Mouse (Mus musculus): ENCODE data around the gene Numa1. TPM values are rescaled to one million over a fixed set of nuclear protein-coding genes. Genes with fewer than 3 reads are reported as not detected.

The Numa1 gene
- polyA plus RNA-seq (2015; fragmentation: Nextera tagmentation; extraction: Ambion mirVana): 41.0 and 46.5 TPM in 2 replicates

DNA sequence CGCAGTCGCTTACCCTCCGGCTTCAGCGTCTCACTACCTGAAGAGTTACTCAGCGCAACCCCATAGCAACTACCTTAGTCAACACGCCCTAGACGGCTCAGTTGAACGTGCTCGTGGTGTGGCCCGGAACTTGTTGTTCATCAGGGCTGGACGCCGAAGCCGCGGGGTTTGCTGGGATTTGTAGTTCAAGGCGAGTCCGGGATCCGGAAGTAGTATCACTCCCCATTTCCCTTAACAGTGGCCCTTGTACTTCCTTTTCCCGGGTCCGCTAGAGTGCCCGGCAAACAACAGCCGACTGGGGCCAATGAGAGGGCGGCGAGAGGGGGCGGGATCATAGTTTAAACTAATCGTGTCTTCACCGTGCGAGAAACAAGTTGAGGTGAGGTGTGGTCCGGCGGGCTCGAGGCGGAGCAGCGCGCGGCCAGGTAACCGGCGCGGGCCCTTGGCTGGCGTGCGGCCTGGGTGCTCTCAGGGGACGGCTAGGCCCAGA, at the start of gene Numa1, which contains the start of gene Lrrc51:
Gene Numa1, plus strand, starts transcription at position 361 of the 490 bp plus-strand sequence.
Gene Lrrc51, minus strand, starts transcription at position 145 of the 490 bp plus-strand sequence.
- no peaks in the 10 kb centered on the region for H3K27me3 ChIP-seq (ENCODE audit: control insufficient read depth, insufficient read depth, low read length)
- peak within 1 kb of the TSS; percentile 70 for H3K27ac ChIP-seq (ENCODE audit: low read length)
- H3K4me3 ChIP-seq (ENCODE audit: low read length): peak within 1 kb of the TSS; percentile 82
- peaks cover 21% of the 10 kb centered on the region for H3K4me1 ChIP-seq (ENCODE audit: control insufficient read depth, insufficient read depth, low read length)
- peak within 1 kb of the TSS; percentile 86 for H3K9ac ChIP-seq (ENCODE audit: low read length)
- H3K9me3 ChIP-seq (replicated peaks; ENCODE audit: control insufficient read depth, low read length): no peaks in the 10 kb centered on the region
- under 1% methylated on average over 40 of the region's 40 CpGs for WGBS
- H3K36me3 ChIP-seq (ENCODE audit: control insufficient read depth, insufficient read depth): no peaks in the 10 kb centered on the region
- ATAC-seq (replicated peaks; ENCODE audit: extremely low read depth, insufficient read depth, low FRiP score): peak; percentile 97
- peak within 1 kb of the TSS; percentile 79 for H3K4me2 ChIP-seq (ENCODE audit: low read depth, low read length)

GRCm38 (mm10) chr7:101884160-101884559, 49.8 kb upstream of the Numa1 start:
- Histone ChIP-seq H3K4me1 (ENCODE audit: control insufficient read depth, insufficient read depth, low read length) (no peaks in the 10 kb centered on the region), H3K27me3 (ENCODE audit: control insufficient read depth, insufficient read depth, low read length) (no peaks in the 10 kb centered on the region), H3K36me3 (ENCODE audit: control insufficient read depth, insufficient read depth) (no peaks in the 10 kb centered on the region), H3K27ac (ENCODE audit: low read length) (no peak overlapping the region), H3K4me2 (ENCODE audit: low read depth, low read length) (no peak overlapping the region), H3K9me3 (replicated peaks; ENCODE audit: control insufficient read depth, low read length) (no peaks in the 10 kb centered on the region), H3K4me3 (ENCODE audit: low read length) (no peak overlapping the region), H3K9ac (ENCODE audit: low read length) (no peak overlapping the region)
- WGBS: 96% methylated on average over 4 of the region's 4 CpGs
- no peak for ATAC-seq (replicated peaks; ENCODE audit: extremely low read depth, insufficient read depth, low FRiP score)

DNA sequence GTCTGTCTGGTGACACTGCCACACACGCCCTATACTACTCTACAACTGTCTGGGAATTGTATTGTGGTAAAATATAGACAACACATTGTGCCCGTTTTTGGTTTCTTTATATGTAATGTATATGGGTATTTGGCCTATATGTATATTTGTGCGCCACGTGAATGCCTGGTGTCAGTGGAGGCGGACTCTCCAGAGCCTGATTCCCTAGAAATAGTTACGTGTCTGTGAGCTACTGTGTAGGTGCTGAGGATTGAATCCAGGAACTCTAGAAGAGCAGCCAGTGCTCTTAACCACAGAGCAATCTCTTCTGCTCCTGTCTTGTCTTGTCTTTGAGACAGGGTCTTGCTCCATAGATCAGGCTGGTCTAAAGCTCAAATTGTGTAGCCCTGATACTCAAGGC, 47.6 kb upstream of the Numa1 start:
- Histone ChIP-seq H3K4me1 (ENCODE audit: control insufficient read depth, insufficient read depth, low read length) (no peaks in the 10 kb centered on the region), H3K4me3 (ENCODE audit: low read length) (no peak overlapping the region), H3K27ac (ENCODE audit: low read length) (no peak overlapping the region), H3K4me2 (ENCODE audit: low read depth, low read length) (no peak overlapping the region), H3K9me3 (replicated peaks; ENCODE audit: control insufficient read depth, low read length) (no peaks in the 10 kb centered on the region), H3K9ac (ENCODE audit: low read length) (no peak overlapping the region), H3K27me3 (ENCODE audit: control insufficient read depth, insufficient read depth, low read length) (no peaks in the 10 kb centered on the region), H3K36me3 (ENCODE audit: control insufficient read depth, insufficient read depth) (no peaks in the 10 kb centered on the region)
- no peak for ATAC-seq (replicated peaks; ENCODE audit: extremely low read depth, insufficient read depth, low FRiP score)
- WGBS: 69% methylated on average over 6 of the region's 6 CpGs

- no peak overlapping the region for H3K4me3 ChIP-seq (ENCODE audit: low read length)
- no peaks in the 10 kb centered on the region for H3K27me3 ChIP-seq (ENCODE audit: control insufficient read depth, insufficient read depth, low read length)
- H3K4me2 ChIP-seq (ENCODE audit: low read depth, low read length): no peak overlapping the region
- no peaks in the 10 kb centered on the region for H3K4me1 ChIP-seq (ENCODE audit: control insufficient read depth, insufficient read depth, low read length)
- no peaks in the 10 kb centered on the region for H3K36me3 ChIP-seq (ENCODE audit: control insufficient read depth, insufficient read depth)
- no peak overlapping the region for H3K27ac ChIP-seq (ENCODE audit: low read length)
- ATAC-seq (replicated peaks; ENCODE audit: extremely low read depth, insufficient read depth, low FRiP score): no peak
- 76% methylated on average over 4 of the region's 4 CpGs for WGBS
- H3K9me3 ChIP-seq (replicated peaks; ENCODE audit: control insufficient read depth, low read length): no peaks in the 10 kb centered on the region
- H3K9ac ChIP-seq (ENCODE audit: low read length): no peak overlapping the region
These were observed 45.5 kb upstream of the Numa1 start for GRCm38 (mm10) chr7:101888460-101888859.

DNA sequence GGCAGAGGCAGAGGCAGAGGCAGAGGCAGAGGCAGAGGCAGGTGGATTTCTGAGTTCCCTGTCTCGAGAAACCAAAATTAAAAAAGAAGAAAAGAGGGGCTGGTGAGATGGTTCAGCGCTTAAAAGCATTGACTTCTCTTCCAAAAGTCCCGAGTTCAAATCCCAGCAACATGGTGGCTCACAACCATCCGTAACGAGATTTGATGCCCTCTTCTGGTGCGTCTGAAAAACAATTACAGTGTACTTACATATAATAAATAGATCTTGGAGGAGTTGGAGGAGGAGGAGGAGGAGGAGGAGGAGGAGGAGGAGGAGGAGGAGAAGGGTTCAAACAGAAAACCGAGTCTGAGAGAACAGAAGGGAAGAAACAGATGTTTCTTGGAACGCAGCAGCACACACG, 38.2 kb upstream of the Numa1 start:
- H3K9ac ChIP-seq (ENCODE audit: low read length): peak overlapping the region; percentile 68
- peaks cover 4% of the 10 kb centered on the region for H3K4me1 ChIP-seq (ENCODE audit: control insufficient read depth, insufficient read depth, low read length)
- no peaks in the 10 kb centered on the region for H3K36me3 ChIP-seq (ENCODE audit: control insufficient read depth, insufficient read depth)
- H3K4me2 ChIP-seq (ENCODE audit: low read depth, low read length): peak overlapping the region; percentile 59
- H3K9me3 ChIP-seq (replicated peaks; ENCODE audit: control insufficient read depth, low read length): no peaks in the 10 kb centered on the region
- H3K27me3 ChIP-seq (ENCODE audit: control insufficient read depth, insufficient read depth, low read length): no peaks in the 10 kb centered on the region
- 41% methylated on average over 9 of the region's 9 CpGs for WGBS
- peak overlapping the region; percentile 89 for H3K27ac ChIP-seq (ENCODE audit: low read length)
- ATAC-seq (replicated peaks; ENCODE audit: extremely low read depth, insufficient read depth, low FRiP score): no peak
- H3K4me3 ChIP-seq (ENCODE audit: low read length): peak overlapping the region; percentile 69

GRCm38 (mm10) chr7:101896104-101897066, 37.5 kb upstream of the Numa1 start:
- H3K9ac ChIP-seq (ENCODE audit: low read length): peak overlapping the region; percentile 71
- H3K27ac ChIP-seq (ENCODE audit: low read length): peak overlapping the region; percentile 89
- peaks cover 4% of the 10 kb centered on the region for H3K4me1 ChIP-seq (ENCODE audit: control insufficient read depth, insufficient read depth, low read length)
- peak; percentile 97 for ATAC-seq (replicated peaks; ENCODE audit: extremely low read depth, insufficient read depth, low FRiP score)
- peak overlapping the region; percentile 69 for H3K4me3 ChIP-seq (ENCODE audit: low read length)
- H3K27me3 ChIP-seq (ENCODE audit: control insufficient read depth, insufficient read depth, low read length): no peaks in the 10 kb centered on the region
- peak overlapping the region; percentile 59 for H3K4me2 ChIP-seq (ENCODE audit: low read depth, low read length)
- no peaks in the 10 kb centered on the region for H3K36me3 ChIP-seq (ENCODE audit: control insufficient read depth, insufficient read depth)
- WGBS: under 1% methylated on average over 57 of the region's 57 CpGs
- no peaks in the 10 kb centered on the region for H3K9me3 ChIP-seq (replicated peaks; ENCODE audit: control insufficient read depth, low read length)

GRCm38 (mm10) chr7:101900331-101901097, 33.4 kb upstream of the Numa1 start:
- H3K9me3 ChIP-seq (replicated peaks; ENCODE audit: control insufficient read depth, low read length): no peaks in the 10 kb centered on the region; the same call in 1 of the 2 replicates
- ATAC-seq (replicated peaks; ENCODE audit: extremely low read depth, insufficient read depth, low FRiP score): no peak
- WGBS: 88% methylated on average over 16 of the region's 16 CpGs
- no peaks in the 10 kb centered on the region for H3K27me3 ChIP-seq (ENCODE audit: control insufficient read depth, insufficient read depth, low read length)
- no peak overlapping the region for H3K27ac ChIP-seq (ENCODE audit: low read length)
- H3K4me1 ChIP-seq (ENCODE audit: control insufficient read depth, insufficient read depth, low read length): peaks cover 10% of the 10 kb centered on the region
- no peaks in the 10 kb centered on the region for H3K36me3 ChIP-seq (ENCODE audit: control insufficient read depth, insufficient read depth)
- H3K4me2 ChIP-seq (ENCODE audit: low read depth, low read length): no peak overlapping the region
- H3K4me3 ChIP-seq (ENCODE audit: low read length): no peak overlapping the region
- H3K9ac ChIP-seq (ENCODE audit: low read length): no peak overlapping the region

- H3K27ac ChIP-seq (ENCODE audit: low read length): no peak overlapping the region
- ATAC-seq (replicated peaks; ENCODE audit: extremely low read depth, insufficient read depth, low FRiP score): no peak
- WGBS: 94% methylated on average over 10 of the region's 10 CpGs
These were observed 31.9 kb upstream of the Numa1 start for GRCm38 (mm10) chr7:101901969-101902368.

More at GRCm38 (mm10) chr7:101901969-101902368, 31.9 kb upstream of the Numa1 start:
- Histone ChIP-seq H3K4me2 (ENCODE audit: low read depth, low read length) (no peak overlapping the region), H3K4me1 (ENCODE audit: control insufficient read depth, insufficient read depth, low read length) (peaks cover 15% of the 10 kb centered on the region), H3K4me3 (ENCODE audit: low read length) (no peak overlapping the region), H3K36me3 (ENCODE audit: control insufficient read depth, insufficient read depth) (no peaks in the 10 kb centered on the region), H3K9ac (ENCODE audit: low read length) (no peak overlapping the region), H3K9me3 (replicated peaks; ENCODE audit: control insufficient read depth, low read length) (no peaks in the 10 kb centered on the region; the same call in 1 of the 2 replicates), H3K27me3 (ENCODE audit: control insufficient read depth, insufficient read depth, low read length) (no peaks in the 10 kb centered on the region)
